In the genomic region with DNA sequence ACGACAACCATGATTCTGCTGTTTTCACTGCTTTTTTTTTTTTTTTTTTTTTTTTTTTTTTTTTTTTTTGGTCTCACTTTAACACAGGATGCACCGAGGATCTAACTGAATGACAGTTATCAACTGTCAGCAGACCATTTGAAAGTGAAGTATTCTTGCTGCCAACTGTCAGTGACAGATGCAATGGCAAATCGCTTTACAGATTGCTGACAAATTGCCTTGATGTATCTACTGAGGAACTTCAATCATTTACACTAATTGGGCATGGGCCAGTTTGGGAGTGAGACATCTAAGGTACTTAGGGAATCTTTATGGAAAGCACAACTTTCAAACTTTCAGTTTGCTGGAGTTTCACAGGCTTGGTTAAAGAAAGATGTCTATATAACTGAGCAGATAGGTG, we compare ENCODE assay signal across 22 mouse cellular contexts.
DNase-seq lines count a peak whose midpoint lies in the region; ATAC-seq and TF ChIP-seq lines count a peak whose summit lies in the region.
"Had no signal": no experiment of that assay in that cellular context is flagged by ENCODE, and none has a peak within 500 bp of the region (broad histone marks: within the 10 kb centered on the region; RNA-seq: fewer than 3 reads in every experiment).

No protein-coding gene starts in this region.

- no peaks in the 10 kb centered on the region for H3K27me3 ChIP-seq in forebrain, embryonic 14.5 days (replicated peaks; ENCODE audit: control insufficient read depth, insufficient read depth, low read length)
- H3K27me3 ChIP-seq in forebrain, embryonic 12.5 days: no peaks in the 10 kb centered on the region
- H3K27me3 ChIP-seq: embryonic facial prominence, embryonic 13.5 days; embryonic facial prominence, embryonic 15.5 days; Patski had no signal

- ATAC-seq in forebrain, embryonic 14.5 days: peak; percentile 40; the same call in 1 of the 2 replicates
- ATAC-seq in forebrain, embryonic 12.5 days (ENCODE audit: low FRiP score): no peak
- ATAC-seq: activated CD4-positive, CD25-positive, alpha-beta regulatory T cell, adult 4 months; Patski had no signal

- no peaks in the 10 kb centered on the region for H3K9me3 ChIP-seq in forebrain, embryonic 14.5 days (replicated peaks; ENCODE audit: control insufficient read depth, low read length)
- H3K9me3 ChIP-seq in forebrain, embryonic 12.5 days: no peaks in the 10 kb centered on the region
- H3K9me3 ChIP-seq in ES-E14 (ENCODE audit: control insufficient read depth, insufficient read depth, low read depth, low read length): no peaks in the 10 kb centered on the region
- H3K9me3 ChIP-seq: embryonic facial prominence, embryonic 13.5 days; embryonic facial prominence, embryonic 15.5 days; forebrain, embryonic 10.5 days; G1E had no signal

- TF ChIP-seq CTCF in brain, embryonic 14.5 days (IDR thresholded peaks at IDR 0.05; ENCODE audit: borderline replicate concordance, extremely low read depth, insufficient read depth, insufficient read length): no peak

- no peak overlapping the region for H3K9ac ChIP-seq in forebrain, embryonic 14.5 days (ENCODE audit: low read length)
- no peak overlapping the region for H3K9ac ChIP-seq in forebrain, embryonic 12.5 days
- no peak overlapping the region for H3K9ac ChIP-seq in ES-E14 (ENCODE audit: insufficient read depth, low read depth, low read length, poor library complexity, severe bottlenecking)
- H3K9ac ChIP-seq: embryonic facial prominence, embryonic 13.5 days; embryonic facial prominence, embryonic 15.5 days had no signal

- no peak overlapping the region for H3K4me2 ChIP-seq in forebrain, embryonic 14.5 days (ENCODE audit: low read length)
- H3K4me2 ChIP-seq in forebrain, embryonic 12.5 days: no peak overlapping the region
- H3K4me2 ChIP-seq: embryonic facial prominence, embryonic 13.5 days; embryonic facial prominence, embryonic 15.5 days had no signal

- DNase-seq in forebrain, embryonic 14.5 days (ENCODE audit: low spot score): peak; percentile 65
- no peak for DNase-seq in ES-E14 (ENCODE audit: low read depth, low spot score)
- DNase-seq in brain, embryonic 14.5 days (ENCODE audit: low read depth): peak; percentile 76
- DNase-seq in left cerebral cortex, adult 11 months (ENCODE audit: low spot score): no peak
- DNase-seq: adrenal gland, adult 8-10 months; adrenal gland, postnatal 14 days; adrenal gland, postnatal 36 days; cerebellum, adult 11 months; cerebellum, adult 18-20 months; cerebellum, adult 8-10 months; cerebellum, adult 9-11 months; cerebellum, postnatal 14 days; cerebellum, postnatal 36 days; embryo, embryonic 11 days had no signal

- in situ Hi-C loops in ES-E14 (cut with MboI; ENCODE audit: low sequenced_read_pairs in 2 of 2, unreplicated experiment in 2 of 2): no loop called here

- no peak overlapping the region for H3K4me3 ChIP-seq in forebrain, embryonic 14.5 days (ENCODE audit: low read depth, low read length)
- no peak overlapping the region for H3K4me3 ChIP-seq in forebrain, embryonic 12.5 days (replicated peaks)
- no peak overlapping the region for H3K4me3 ChIP-seq in ES-E14 (ENCODE audit: insufficient read depth in 1 of 2, low read depth in 1 of 2, low read length in 2 of 2, poor library complexity in 1 of 2, severe bottlenecking in 1 of 2)
- H3K4me3 ChIP-seq: embryonic facial prominence, embryonic 13.5 days; embryonic facial prominence, embryonic 15.5 days; erythroblast, embryonic 14.5 days; forebrain, embryonic 10.5 days had no signal

- TF ChIP-seq POLR2A in brain, embryonic 14.5 days (IDR thresholded peaks at IDR 0.05; ENCODE audit: borderline replicate concordance, extremely low read depth, insufficient read depth, insufficient read length, poor library complexity, severe bottlenecking): no peak

- H3K36me3 ChIP-seq in forebrain, embryonic 14.5 days (ENCODE audit: control insufficient read depth, insufficient read depth, low read length): no peaks in the 10 kb centered on the region
- no peaks in the 10 kb centered on the region for H3K36me3 ChIP-seq in forebrain, embryonic 12.5 days (replicated peaks)
- no peaks in the 10 kb centered on the region for H3K36me3 ChIP-seq in ES-E14 (ENCODE audit: control insufficient read depth, insufficient read depth, low read length, poor library complexity, severe bottlenecking)
- H3K36me3 ChIP-seq: embryonic facial prominence, embryonic 13.5 days; embryonic facial prominence, embryonic 15.5 days; forebrain, embryonic 10.5 days; G1E had no signal

- whole genome bisulfite sequencing in forebrain, embryonic 14.5 days: 65% methylated on average over 3 of the region's 3 CpGs
- WGBS in forebrain, embryonic 12.5 days: 79% methylated on average over 3 of the region's 3 CpGs

- H3K27ac ChIP-seq in forebrain, embryonic 14.5 days (ENCODE audit: low read depth, low read length): no peak overlapping the region
- H3K27ac ChIP-seq in forebrain, embryonic 12.5 days: no peak overlapping the region
- H3K27ac ChIP-seq in ES-E14 (ENCODE audit: insufficient read depth, low read depth, low read length, poor library complexity, severe bottlenecking): no peak overlapping the region
- H3K27ac ChIP-seq: embryonic facial prominence, embryonic 13.5 days; embryonic facial prominence, embryonic 15.5 days; forebrain, embryonic 10.5 days had no signal

- no peaks in the 10 kb centered on the region for H3K4me1 ChIP-seq in forebrain, embryonic 14.5 days (ENCODE audit: control insufficient read depth, insufficient read depth, low read length)
- H3K4me1 ChIP-seq in forebrain, embryonic 12.5 days: no peaks in the 10 kb centered on the region
- H3K4me1 ChIP-seq in ES-E14 (ENCODE audit: control insufficient read depth in 2 of 2, insufficient read depth in 2 of 2, low read length in 2 of 2, poor library complexity in 1 of 2): no peaks in the 10 kb centered on the region
- H3K4me1 ChIP-seq: embryonic facial prominence, embryonic 13.5 days; embryonic facial prominence, embryonic 15.5 days; forebrain, embryonic 10.5 days had no signal

TF ChIP-seq in ES-E14, 5 proteins besides CTCF, POLR2A, EP300 and RAD21:
- TF ChIP-seq ZNF384 (IDR thresholded peaks at IDR 0.05; ENCODE audit: low read depth, low read length): 0 out of 2 replicates have a peak, but pooled peaks have one; percentile 61
- no peak for TF ChIP-seq HCFC1 (IDR thresholded peaks at IDR 0.05; ENCODE audit: borderline replicate concordance, insufficient read depth, low read length)

Comparison
In these comparisons a context has a peak if more than half of its experiments do, and no peak if none do; other contexts are left out.
1. DNase-seq: peak in forebrain, embryonic 14.5 days (single experiment) and brain, embryonic 14.5 days (single experiment); none in ES-E14 (single experiment) and left cerebral cortex, adult 11 months (single experiment).